Mouse (Mus musculus) liver, embryonic 14.5 days (tissue): ENCODE measurements around the gene Dlgap4. TPM values are rescaled to one million over a fixed set of nuclear protein-coding genes. Genes with fewer than 3 reads are reported as not detected.

Experiments used
- ATAC-seq: fragments of 200-750 bp; cut with Nextera tagmentation; 2 replicates; pipeline ENCODE4 v1.8.0; 2017; ENCODE audit warnings: moderate number of reproducible peaks, mild to moderate bottlenecking, moderate library complexity; ENCODE audit not compliant: insufficient read depth
- DNase-seq, 3 experiments: peaks; one replicate each; pipeline ENCODE4 v3.0.0-alpha.2; 2012 to 2013; ENCODE audit warnings: low read depth in 3 of 3, low spot score in 3 of 3
- H3K27ac ChIP-seq: fragments of 300-500 bp; sonication (generic); 2 replicates; pipeline ENCODE4 v1.5.1; 2014; ENCODE audit warnings: moderate library complexity, mild to moderate bottlenecking, control low read depth, inconsistent platforms
- H3K27me3 ChIP-seq: fragments of 300-500 bp; sonication (generic); 2 replicates; pipeline ENCODE4 v1.6.1; 2014; ENCODE audit warnings: mild to moderate bottlenecking, low read length, moderate library complexity; ENCODE audit not compliant: control insufficient read depth, insufficient read depth
- H3K36me3 ChIP-seq: fragments of 300-500 bp; sonication (generic); replicated peaks from 2 replicates; pipeline ENCODE4 v1.6.1; 2014; ENCODE audit warnings: low read depth; ENCODE audit not compliant: control insufficient read depth, insufficient read depth
- H3K4me1 ChIP-seq, 2 experiments: fragments of 200-500 bp in 1 of 2; fragments of 300-500 bp in 1 of 2; sonication (generic) in 1 of 2; replicated peaks; 2 replicates each; pipeline ENCODE4 v1.6.1; 2012 to 2014; ENCODE audit warnings: antibody characterized with exemption in 1 of 2, inconsistent platforms in 1 of 2, low read length in 1 of 2; ENCODE audit not compliant: control insufficient read depth in 2 of 2, insufficient read depth in 2 of 2
- H3K4me2 ChIP-seq: fragments of 300-500 bp; sonication (generic); 2 replicates; pipeline ENCODE4 v1.6.1; 2014; ENCODE audit warnings: low read depth, mild to moderate bottlenecking, control low read depth, moderate library complexity
- H3K4me3 ChIP-seq, 2 experiments: fragments of 200-500 bp in 1 of 2; fragments of 300-500 bp in 1 of 2; sonication (generic) in 1 of 2; 2 replicates each; pipeline ENCODE4 v1.5.1; 2012 to 2014; ENCODE audit warnings: low read depth in 2 of 2, low read length in 2 of 2, mild to moderate bottlenecking in 2 of 2, control low read depth in 1 of 2, inconsistent platforms in 1 of 2, moderate library complexity in 1 of 2; ENCODE audit not compliant: insufficient read depth in 1 of 2
- H3K9ac ChIP-seq: fragments of 300-500 bp; sonication (generic); replicated peaks from 2 replicates; pipeline ENCODE4 v1.6.1; 2014; ENCODE audit warnings: mild to moderate bottlenecking, control low read depth, moderate library complexity
- H3K9me3 ChIP-seq: fragments of 300-500 bp; sonication (generic); 2 replicates; pipeline ENCODE4 v1.6.1; 2016; ENCODE audit warnings: low read length, mixed read lengths; ENCODE audit not compliant: control insufficient read depth
- CTCF ChIP-seq: IDR thresholded peaks from 2 replicates; pipeline ENCODE4 v1.5.1; 2016; ENCODE audit warnings: antibody characterized with exemption, low read depth, control low read depth
- EP300 ChIP-seq: IDR thresholded peaks from 2 replicates; pipeline ENCODE4 v1.6.1; 2016; ENCODE audit warnings: antibody characterized with exemption, low read depth
- WGBS: fragments of 180-500 bp; shearing (Covaris S2); extraction: QIAGEN DNeasy Blood & Tissue Kit; methylation state at CpG from one replicate; pipeline ENCODE4 v1.1.7; 2014; ENCODE audit not compliant: insufficient replicate concordance; 5-methylcytosine and 5-hydroxymethylcytosine counted together
- polyA plus RNA-seq, 2 experiments: library from polyadenylated mRNA; depleted of rRNA in 1 of 2; stranded (reverse) in 1 of 2; unstranded in 1 of 2; fragments of >200 nt; fragmentation: Nextera tagmentation in 1 of 2; extraction: Ambion mirVana in 1 of 2; gene quantifications; 2 replicates each; pipeline versions ENCODE4 v1.2.1 to v1.2.3; 2012 to 2014

The Dlgap4 gene
- polyA plus RNA-seq, 2 experiments, result 6.6 to 9.7 TPM

DNA sequence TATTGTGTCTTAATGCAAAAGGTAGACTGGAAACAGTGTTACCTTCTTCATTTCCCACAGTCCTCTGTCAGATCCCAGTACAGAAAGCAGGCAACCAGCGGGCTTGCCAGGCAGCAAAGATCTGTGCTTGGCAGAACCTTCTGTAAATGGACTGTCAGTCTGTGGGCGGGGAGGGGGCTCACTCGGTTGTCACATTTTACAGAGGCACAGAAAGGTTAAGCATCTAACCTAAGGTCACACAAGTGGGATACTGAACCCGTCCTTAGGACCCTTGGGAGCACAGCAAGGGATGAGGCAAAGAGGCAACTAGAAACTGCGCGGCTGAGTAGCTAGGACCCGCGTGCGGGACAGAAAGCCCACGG, 106.8 kb downstream of the Dlgap4 start:
- no peak for DNase-seq
- WGBS, result 3% methylated on average over 10 of the region's 10 CpGs
- Histone ChIP-seq H3K36me3 (no peaks in the 10 kb centered on the region), H3K27me3 (peaks cover 3% of the 10 kb centered on the region), H3K4me2 (peak overlapping the region; percentile 84), H3K4me3 (peak overlapping the region; percentile 73 to 77), H3K4me1 (peaks cover 0 to 21% of the 10 kb centered on the region in 2 experiments), H3K9ac (peak overlapping the region; percentile 92), H3K9me3 (no peaks in the 10 kb centered on the region), H3K27ac (peak overlapping the region; percentile 56)
- TF ChIP-seq EP300 (no peak), CTCF (no peak)
- peak; percentile 9 for ATAC-seq

GRCm38 (mm10) chr2:156720675-156721553, 107.4 kb downstream of the Dlgap4 start:
- H3K9ac ChIP-seq, result peak overlapping the region; percentile 92
- peak overlapping the region; percentile 56 for H3K27ac ChIP-seq
- peaks cover 0 to 23% of the 10 kb centered on the region in 2 experiments for H3K4me1 ChIP-seq
- H3K4me2 ChIP-seq, result peak overlapping the region; percentile 84
- TF ChIP-seq EP300 (no peak), CTCF (peak; percentile 52)
- peaks cover 3% of the 10 kb centered on the region for H3K27me3 ChIP-seq
- ATAC-seq (peak; percentile 94), DNase-seq (peak; percentile 87 to 89 (median 89))
- no peaks in the 10 kb centered on the region for H3K9me3 ChIP-seq
- under 1% methylated on average over 108 of the region's 114 CpGs for WGBS
- no peaks in the 10 kb centered on the region for H3K36me3 ChIP-seq
- peak overlapping the region; percentile 77 to 82 for H3K4me3 ChIP-seq

DNA sequence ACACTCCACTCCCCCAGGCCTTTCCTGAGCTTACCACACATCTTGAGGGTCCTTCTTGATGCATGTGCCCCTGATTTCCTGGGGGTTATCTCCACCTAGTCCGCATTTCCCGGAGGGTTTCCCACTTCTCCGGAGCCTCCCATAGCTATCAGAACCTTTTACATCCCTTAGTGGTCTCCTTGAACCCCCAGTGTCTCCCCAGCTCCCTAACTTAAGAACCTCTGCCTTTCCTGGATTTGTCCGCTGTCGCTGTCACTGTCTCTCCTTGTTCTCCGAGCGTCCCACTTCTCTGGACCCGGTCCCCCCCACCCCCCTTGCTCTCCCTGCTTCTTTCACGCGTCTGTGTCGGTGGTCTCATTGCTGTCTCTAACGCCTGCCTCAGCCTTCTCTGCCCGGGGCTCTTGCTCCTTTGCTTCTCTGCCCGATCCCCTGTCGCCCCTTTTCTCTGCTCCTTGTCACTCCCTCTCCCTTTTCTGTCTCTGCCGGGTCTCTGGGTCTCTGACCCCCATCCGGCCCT, 108.1 kb downstream of the Dlgap4 start:
- no peak overlapping the region for H3K27ac ChIP-seq
- TF ChIP-seq EP300, result no peak
- TF ChIP-seq CTCF, result no peak
- H3K4me3 ChIP-seq, result peak overlapping the region; percentile 77 to 82
- peaks cover 0 to 24% of the 10 kb centered on the region in 2 experiments for H3K4me1 ChIP-seq
- peak overlapping the region; percentile 70 for H3K9ac ChIP-seq
- H3K4me2 ChIP-seq, result peak overlapping the region; percentile 84
- H3K27me3 ChIP-seq, result peaks cover 3% of the 10 kb centered on the region
- ATAC-seq (no peak), DNase-seq (no peak)
- no peaks in the 10 kb centered on the region for H3K36me3 ChIP-seq
- under 1% methylated on average over 17 of the region's 17 CpGs for WGBS
- no peaks in the 10 kb centered on the region for H3K9me3 ChIP-seq

GRCm38 (mm10) chr2:156722071-156722575, 108.6 kb downstream of the Dlgap4 start:
- DNase-seq, result no peak
- Histone ChIP-seq H3K27ac (no peak overlapping the region), H3K9me3 (no peaks in the 10 kb centered on the region), H3K4me1 (peaks cover 0 to 28% of the 10 kb centered on the region in 2 experiments), H3K36me3 (no peaks in the 10 kb centered on the region), H3K4me2 (peak overlapping the region; percentile 84), H3K4me3 (peak overlapping the region; percentile 77 to 82), H3K9ac (peak overlapping the region; percentile 43), H3K27me3 (peaks cover 3% of the 10 kb centered on the region)
- 4% methylated on average over 15 of the region's 15 CpGs for WGBS
- TF ChIP-seq CTCF, result no peak
- no peak for TF ChIP-seq EP300
- no peak for ATAC-seq

- no peak overlapping the region; a peak in 1 of 4 replicates for H3K4me3 ChIP-seq
- no peaks in the 10 kb centered on the region for H3K9me3 ChIP-seq
- no peak overlapping the region for H3K27ac ChIP-seq
- DNase-seq (no peak), ATAC-seq (no peak)
- H3K4me1 ChIP-seq, result peaks cover 0 to 27% of the 10 kb centered on the region in 2 experiments
- H3K27me3 ChIP-seq, result peaks cover 3% of the 10 kb centered on the region
- no peaks in the 10 kb centered on the region for H3K36me3 ChIP-seq
- WGBS, result 62% methylated on average over 5 of the region's 5 CpGs
- no peak overlapping the region for H3K9ac ChIP-seq
- no peak for TF ChIP-seq CTCF
- TF ChIP-seq EP300, result no peak
- H3K4me2 ChIP-seq, result peak overlapping the region; percentile 84
These were observed 109.2 kb downstream of the Dlgap4 start for GRCm38 (mm10) chr2:156722752-156723151.
